Mouse (Mus musculus) myocyte (in vitro differentiated cells): Measurements from ENCODE around the gene Crygd. TPM values are rescaled to one million over a fixed set of nuclear protein-coding genes. Genes with fewer than 3 reads are reported as not detected.
"Not testable (repeated sequence)": the region's sequence is repeated elsewhere in the genome, so short reads cannot be mapped to it uniquely, and the experiment has no call there.

ENCODE experiments used
- H3K27me3 ChIP-seq: one replicate; pipeline ENCODE4 v1.6.1; 2011; ENCODE audit not compliant: control insufficient read depth, insufficient read depth, insufficient read length
- H3K36me3 ChIP-seq: one replicate; pipeline ENCODE4 v1.6.1; 2011; ENCODE audit not compliant: control insufficient read depth, insufficient read depth
- H3K4me2 ChIP-seq: one replicate; pipeline ENCODE4 v1.6.1; 2011; ENCODE audit warnings: low read depth, control low read depth
- H3K4me3 ChIP-seq: one replicate; pipeline ENCODE4 v1.5.1; 2011; ENCODE audit warnings: mild to moderate bottlenecking, control low read depth, moderate library complexity
- H3K79me2 ChIP-seq: one replicate; pipeline ENCODE4 v1.6.1; 2011; ENCODE audit not compliant: control insufficient read depth, insufficient read depth
- H3ac ChIP-seq: one replicate; pipeline ENCODE4 v1.6.1; 2011; ENCODE audit not compliant: control insufficient read depth, insufficient read length
- CEBPB ChIP-seq: IDR thresholded peaks from 2 replicates; pipeline ENCODE4 v1.6.1; 2011; ENCODE audit warnings: mild to moderate bottlenecking, moderate library complexity; ENCODE audit not compliant: poor library complexity, insufficient read depth, severe bottlenecking
- E2F4 ChIP-seq: IDR thresholded peaks from one replicate; pipeline ENCODE4 v1.6.1; 2011; ENCODE audit warnings: mild to moderate bottlenecking, control low read depth, moderate library complexity; ENCODE audit not compliant: insufficient read depth
- MAX ChIP-seq: IDR thresholded peaks from one replicate; pipeline ENCODE4 v1.6.1; 2011; ENCODE audit warnings: low read depth, mild to moderate bottlenecking, control low read depth
- MYOD1 ChIP-seq, 3 experiments: IDR thresholded peaks; one replicate each; pipeline ENCODE4 v1.6.1; 2011; ENCODE audit warnings: control low read depth in 2 of 3, low read depth in 2 of 3, mild to moderate bottlenecking in 2 of 3, moderate library complexity in 1 of 3; ENCODE audit not compliant: insufficient read length in 2 of 3, control insufficient read depth in 1 of 3
- MYOG ChIP-seq, 3 experiments: IDR thresholded peaks; one replicate each; pipeline ENCODE4 v1.6.1; 2011; ENCODE audit warnings: control low read depth in 2 of 3, low read depth in 2 of 3, mild to moderate bottlenecking in 2 of 3; ENCODE audit not compliant: insufficient read length in 2 of 3, control insufficient read depth in 1 of 3, insufficient read depth in 1 of 3
- POLR2A ChIP-seq: IDR thresholded peaks from one replicate; pipeline ENCODE4 v1.6.1; 2011; ENCODE audit warnings: low read depth, mild to moderate bottlenecking, control low read depth, moderate library complexity; ENCODE audit not compliant: insufficient read length
- POLR2AphosphoS2 ChIP-seq: IDR thresholded peaks from one replicate; pipeline ENCODE4 v1.6.1; 2011; ENCODE audit warnings: low read depth, control low read depth; ENCODE audit not compliant: insufficient read length
- REST ChIP-seq: IDR thresholded peaks from one replicate; pipeline ENCODE4 v1.6.1; 2011; ENCODE audit warnings: mild to moderate bottlenecking, control low read depth, moderate library complexity; ENCODE audit not compliant: insufficient read depth, insufficient read length
- SRF ChIP-seq: IDR thresholded peaks from one replicate; pipeline ENCODE4 v1.6.1; 2011; ENCODE audit warnings: low read depth; ENCODE audit not compliant: control insufficient read depth, insufficient read length
- TCF12 ChIP-seq: IDR thresholded peaks from one replicate; pipeline ENCODE4 v1.6.1; 2011; ENCODE audit warnings: mild to moderate bottlenecking, control low read depth; ENCODE audit not compliant: poor library complexity, insufficient read depth, severe bottlenecking
- TCF3 ChIP-seq: IDR thresholded peaks from one replicate; pipeline ENCODE4 v1.6.1; 2011; ENCODE audit warnings: low read depth, control low read depth; ENCODE audit not compliant: insufficient read length
- USF1 ChIP-seq: IDR thresholded peaks from one replicate; pipeline ENCODE4 v1.6.1; 2011; ENCODE audit warnings: low read depth, mild to moderate bottlenecking, control low read depth, moderate library complexity
- polyA plus RNA-seq: library from polyadenylated mRNA; unstranded; fragments of >200 nt; fragmentation: generic; extraction: Trizol; gene quantifications from one replicate; pipeline ENCODE4 v1.2.1, GENCODE M21; 2012; ENCODE audit warnings: missing spikeins

Crygd gene
- polyA plus RNA-seq, 1 experiment, result not detected

GRCm38 (mm10) chr1:65067842-65068241 lies 4.6 kb upstream of the Crygd start:
- Histone ChIP-seq H3ac (no peak overlapping the region), H3K27me3 (no peaks in the 10 kb centered on the region), H3K4me2 (no peak overlapping the region), H3K4me3 (no peak overlapping the region), H3K36me3 (no peaks in the 10 kb centered on the region), H3K79me2 (no peaks in the 10 kb centered on the region)
- TF ChIP-seq MAX, result no peak
- TF ChIP-seq TCF3, result no peak
- TF ChIP-seq MYOG (IDR thresholded peaks at IDR 0.05; ENCODE audit: control insufficient read depth in 1 of 3, insufficient read depth in 1 of 3, insufficient read length in 2 of 3, low read depth in 2 of 3), result no peak
- TF ChIP-seq CEBPB, result no peak
- no peak for TF ChIP-seq POLR2AphosphoS2
- no peak for TF ChIP-seq TCF12
- no peak for TF ChIP-seq POLR2A
- no peak for TF ChIP-seq USF1

GRCm38 (mm10) chr1:65064201-65064600 lies 949 bp upstream of the Crygd start:
- no peak for TF ChIP-seq POLR2AphosphoS2
- no peak for TF ChIP-seq TCF12
- TF ChIP-seq CEBPB, result no peak
- no peak for TF ChIP-seq MAX
- no peak for TF ChIP-seq MYOD1 (IDR thresholded peaks at IDR 0.05; ENCODE audit: control insufficient read depth in 1 of 3, insufficient read length in 2 of 3, low read depth in 2 of 3)
- TF ChIP-seq TCF3, result no peak
- no peak for TF ChIP-seq POLR2A
- no peaks in the 10 kb centered on the region for H3K79me2 ChIP-seq
- no peak overlapping the region for H3K4me3 ChIP-seq
- H3K4me2 ChIP-seq, result no peak overlapping the region
- H3K27me3 ChIP-seq, result no peaks in the 10 kb centered on the region
- no peak overlapping the region for H3ac ChIP-seq
- no peaks in the 10 kb centered on the region for H3K36me3 ChIP-seq

- Histone ChIP-seq H3ac (no peak overlapping the region), H3K27me3 (no peaks in the 10 kb centered on the region), H3K4me3 (no peak overlapping the region), H3K4me2 (no peak overlapping the region), H3K36me3 (no peaks in the 10 kb centered on the region), H3K79me2 (no peaks in the 10 kb centered on the region)
- TF ChIP-seq POLR2AphosphoS2 (no peak), CEBPB (no peak), POLR2A (no peak)
These were observed 11.1 kb downstream of the Crygd start for GRCm38 (mm10) chr1:65052140-65052539.

- no peaks in the 10 kb centered on the region for H3K79me2 ChIP-seq
- TF ChIP-seq USF1, result no peak
- no peak for TF ChIP-seq SRF
- TF ChIP-seq MYOG (IDR thresholded peaks at IDR 0.05; ENCODE audit: control insufficient read depth in 1 of 3, insufficient read depth in 1 of 3, insufficient read length in 2 of 3, low read depth in 2 of 3), result no peak
- TF ChIP-seq MAX, result no peak
- no peak for TF ChIP-seq MYOD1 (IDR thresholded peaks at IDR 0.05; ENCODE audit: control insufficient read depth in 1 of 3, insufficient read length in 2 of 3, low read depth in 2 of 3)
- no peak for TF ChIP-seq POLR2A
- TF ChIP-seq POLR2AphosphoS2, result no peak
- TF ChIP-seq E2F4, result no peak
- no peak for TF ChIP-seq TCF3
- no peak for TF ChIP-seq CEBPB
- no peak for TF ChIP-seq TCF12
- TF ChIP-seq REST, result no peak
- no peak overlapping the region for H3K4me2 ChIP-seq
- no peaks in the 10 kb centered on the region for H3K27me3 ChIP-seq
- H3K4me3 ChIP-seq, result no peak overlapping the region
- H3ac ChIP-seq, result no peak overlapping the region
- H3K36me3 ChIP-seq, result no peaks in the 10 kb centered on the region
These were observed 11.6 kb downstream of the Crygd start for GRCm38 (mm10) chr1:65051696-65052095.

GRCm38 (mm10) chr1:65050952-65051351 lies 12.3 kb downstream of the Crygd start, which contains the start of gene Cryge:
TSS of gene Cryge (minus strand) at chr1:65051149.
- not testable (repeated sequence) for H3K27me3 ChIP-seq, H3K4me3 ChIP-seq, H3K79me2 ChIP-seq, H3K4me2 ChIP-seq, H3K36me3 ChIP-seq, H3ac ChIP-seq

- no peak overlapping the region for H3K4me3 ChIP-seq
- no peaks in the 10 kb centered on the region for H3K79me2 ChIP-seq
- no peak overlapping the region for H3K4me2 ChIP-seq
- H3K36me3 ChIP-seq, result no peaks in the 10 kb centered on the region
- no peaks in the 10 kb centered on the region for H3K27me3 ChIP-seq
- no peak overlapping the region for H3ac ChIP-seq
- TF ChIP-seq TCF12 (no peak), SRF (no peak), MAX (no peak), REST (no peak)
These were observed 14.5 kb downstream of the Crygd start for GRCm38 (mm10) chr1:65048781-65049180.
